Mouse (Mus musculus) heart, embryonic 11.5 days (tissue): ENCODE measurements around the gene Gstp2. TPM values are rescaled to one million over a fixed set of nuclear protein-coding genes. Genes with fewer than 3 reads are reported as not detected.

Experiments
- ATAC-seq: fragments of 200-750 bp; cut with Nextera tagmentation; replicated peaks from 2 replicates; pipeline ENCODE4 v1.8.0; 2017; ENCODE audit warnings: moderate library complexity; ENCODE audit not compliant: insufficient number of reproducible peaks, low FRiP score, low TSS enrichment
- H3K27ac ChIP-seq: fragments of 300-500 bp; sonication (generic); 2 replicates; pipeline ENCODE4 v1.5.1; 2014; ENCODE audit warnings: mild to moderate bottlenecking, low read depth, low read length
- H3K27me3 ChIP-seq: fragments of 300-500 bp; sonication (generic); 2 replicates; pipeline ENCODE4 v1.6.1; 2014; ENCODE audit warnings: mild to moderate bottlenecking, low read length, mixed read lengths; ENCODE audit not compliant: control insufficient read depth, insufficient read depth
- H3K36me3 ChIP-seq: fragments of 300-500 bp; sonication (generic); 2 replicates; pipeline ENCODE4 v1.6.1; 2014; ENCODE audit warnings: mild to moderate bottlenecking, low read length, moderate library complexity, mixed read lengths; ENCODE audit not compliant: control insufficient read depth, insufficient read depth
- H3K4me1 ChIP-seq: fragments of 300-500 bp; sonication (generic); 2 replicates; pipeline ENCODE4 v1.6.1; 2014; ENCODE audit warnings: low read length; ENCODE audit not compliant: control insufficient read depth, insufficient read depth
- H3K4me2 ChIP-seq: fragments of 300-500 bp; sonication (generic); 2 replicates; pipeline ENCODE4 v1.6.1; 2014; ENCODE audit warnings: mild to moderate bottlenecking, moderate library complexity
- H3K4me3 ChIP-seq: fragments of 300-500 bp; sonication (generic); 2 replicates; pipeline ENCODE4 v1.5.1; 2014; ENCODE audit warnings: low read depth, low read length
- H3K9ac ChIP-seq: fragments of 300-500 bp; sonication (generic); 2 replicates; pipeline ENCODE4 v1.6.1; 2014; ENCODE audit warnings: mild to moderate bottlenecking, low read depth, low read length, moderate library complexity
- H3K9me3 ChIP-seq: fragments of 300-500 bp; sonication (generic); replicated peaks from 2 replicates; pipeline ENCODE4 v1.6.1; 2016; ENCODE audit warnings: low read length; ENCODE audit not compliant: control insufficient read depth
- WGBS: fragments of 180-500 bp; shearing (Covaris S2); extraction: QIAGEN DNeasy Blood & Tissue Kit; methylation state at CpG from one replicate; pipeline ENCODE4 v1.1.7; 2014; ENCODE audit not compliant: insufficient replicate concordance; 5-methylcytosine and 5-hydroxymethylcytosine counted together
- polyA plus RNA-seq: library from polyadenylated mRNA; unstranded; fragments of >200 nt; fragmentation: Nextera tagmentation; extraction: Ambion mirVana; gene quantifications from 2 replicates; pipeline ENCODE4 v1.2.1, GENCODE M21; 2014

Gene Gstp2
- polyA plus RNA-seq, 1 experiment from 2014 or later: 3.4 TPM

DNA sequence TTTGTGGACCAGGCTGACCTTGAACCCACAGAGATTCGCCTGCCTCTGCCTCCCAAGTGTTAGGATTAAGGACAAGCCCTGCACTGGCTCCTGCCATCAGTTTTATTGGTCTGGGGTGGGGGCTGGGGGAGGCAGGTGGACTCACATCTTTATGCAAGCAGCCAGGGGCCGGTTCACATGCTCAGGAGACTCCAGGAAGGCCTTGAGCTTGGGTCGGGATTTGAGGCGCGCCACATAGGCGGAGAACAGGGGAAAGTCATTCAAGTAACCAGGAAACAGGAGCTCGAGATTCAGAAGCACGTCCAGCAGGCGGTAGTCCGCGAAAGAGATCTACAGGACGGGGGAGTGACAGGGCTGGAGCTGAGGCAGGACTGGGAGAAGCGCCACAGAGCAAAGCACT, 11.6 kb upstream of the Gstp2 start:
- H3K27me3 ChIP-seq: no peaks in the 10 kb centered on the region
- 79% methylated on average over 13 of the region's 13 CpGs for whole genome bisulfite sequencing
- H3K4me1 ChIP-seq: peaks cover 11% of the 10 kb centered on the region; the same call in 1 of the 2 replicates
- no peak overlapping the region for H3K27ac ChIP-seq
- no peaks in the 10 kb centered on the region for H3K36me3 ChIP-seq
- no peak for ATAC-seq
- H3K9me3 ChIP-seq: no peaks in the 10 kb centered on the region
- H3K4me3 ChIP-seq: no peak overlapping the region
- H3K4me2 ChIP-seq: no peak overlapping the region
- H3K9ac ChIP-seq: no peak overlapping the region

- WGBS: 40% methylated on average over 4 of the region's 4 CpGs
- no peak overlapping the region for H3K4me3 ChIP-seq
- no peaks in the 10 kb centered on the region for H3K36me3 ChIP-seq
- no peak overlapping the region for H3K27ac ChIP-seq
- no peak overlapping the region for H3K9ac ChIP-seq
- no peak overlapping the region for H3K4me2 ChIP-seq
- H3K4me1 ChIP-seq: peaks cover 11% of the 10 kb centered on the region; the same call in 1 of the 2 replicates
- no peaks in the 10 kb centered on the region for H3K27me3 ChIP-seq
- ATAC-seq: no peak
- no peaks in the 10 kb centered on the region for H3K9me3 ChIP-seq
Observed at GRCm38 (mm10) chr19:4056727-4057126, 10.9 kb upstream of the Gstp2 start.

- 50% methylated on average over 15 of the region's 15 CpGs for WGBS
- Histone ChIP-seq H3K27me3 (no peaks in the 10 kb centered on the region), H3K27ac (no peak overlapping the region), H3K4me1 (peaks cover 11% of the 10 kb centered on the region; the same call in 1 of the 2 replicates), H3K4me2 (no peak overlapping the region), H3K9ac (no peak overlapping the region), H3K4me3 (no peak overlapping the region), H3K36me3 (no peaks in the 10 kb centered on the region), H3K9me3 (no peaks in the 10 kb centered on the region)
- no peak for ATAC-seq
Observed at GRCm38 (mm10) chr19:4055947-4056693, 10.3 kb upstream of the Gstp2 start.

- peaks cover 11% of the 10 kb centered on the region; the same call in 1 of the 2 replicates for H3K4me1 ChIP-seq
- ATAC-seq: no peak
- no peak overlapping the region for H3K4me2 ChIP-seq
- no peak overlapping the region for H3K27ac ChIP-seq
- H3K9me3 ChIP-seq: no peaks in the 10 kb centered on the region
- no peak overlapping the region for H3K4me3 ChIP-seq
- 65% methylated on average over 8 of the region's 8 CpGs for WGBS
- H3K36me3 ChIP-seq: no peaks in the 10 kb centered on the region
- H3K9ac ChIP-seq: no peak overlapping the region
- H3K27me3 ChIP-seq: no peaks in the 10 kb centered on the region
Observed at GRCm38 (mm10) chr19:4055216-4055946, 9.6 kb upstream of the Gstp2 start.

GRCm38 (mm10) chr19:4054613-4055012, 8.8 kb upstream of the Gstp2 start:
- Histone ChIP-seq H3K4me2 (no peak overlapping the region), H3K4me3 (no peak overlapping the region), H3K27ac (no peak overlapping the region), H3K36me3 (no peaks in the 10 kb centered on the region), H3K9ac (no peak overlapping the region), H3K9me3 (no peaks in the 10 kb centered on the region), H3K27me3 (no peaks in the 10 kb centered on the region), H3K4me1 (peaks cover 11% of the 10 kb centered on the region; the same call in 1 of the 2 replicates)
- WGBS: 81% methylated on average over 5 of the region's 5 CpGs
- ATAC-seq: no peak

DNA sequence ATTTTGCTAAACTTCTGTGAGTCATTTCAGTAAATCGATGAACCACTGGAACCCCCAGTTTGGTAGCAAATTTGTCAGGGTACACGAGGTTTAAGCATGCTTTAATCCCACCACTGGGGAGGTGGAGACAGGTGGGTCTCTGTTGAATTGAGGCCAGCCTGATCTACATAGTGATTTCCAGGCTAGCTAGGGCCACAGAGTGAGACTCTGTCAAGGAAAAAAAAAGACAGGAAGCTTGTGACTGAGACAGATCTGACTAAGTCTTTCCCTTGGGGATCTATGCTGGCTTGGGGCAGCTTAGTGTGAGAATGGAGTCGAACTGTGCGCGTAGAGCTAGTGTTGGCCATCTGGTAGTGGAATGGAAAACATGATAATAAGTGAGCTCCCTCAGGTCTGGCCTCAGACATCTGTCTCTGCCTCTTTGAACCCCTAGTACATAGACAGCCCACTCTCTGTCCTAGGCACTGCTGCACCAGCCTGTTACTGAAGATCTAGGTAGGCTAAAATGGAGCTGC, 6.8 kb upstream of the Gstp2 start:
- Histone ChIP-seq H3K36me3 (no peaks in the 10 kb centered on the region), H3K9ac (no peak overlapping the region; the same call in 1 of the 2 replicates), H3K9me3 (no peaks in the 10 kb centered on the region), H3K27ac (no peak overlapping the region), H3K4me1 (peaks cover 11% of the 10 kb centered on the region; the same call in 1 of the 2 replicates), H3K27me3 (no peaks in the 10 kb centered on the region), H3K4me2 (no peak overlapping the region), H3K4me3 (no peak overlapping the region)
- 75% methylated on average over 5 of the region's 5 CpGs for WGBS
- no peak for ATAC-seq

DNA sequence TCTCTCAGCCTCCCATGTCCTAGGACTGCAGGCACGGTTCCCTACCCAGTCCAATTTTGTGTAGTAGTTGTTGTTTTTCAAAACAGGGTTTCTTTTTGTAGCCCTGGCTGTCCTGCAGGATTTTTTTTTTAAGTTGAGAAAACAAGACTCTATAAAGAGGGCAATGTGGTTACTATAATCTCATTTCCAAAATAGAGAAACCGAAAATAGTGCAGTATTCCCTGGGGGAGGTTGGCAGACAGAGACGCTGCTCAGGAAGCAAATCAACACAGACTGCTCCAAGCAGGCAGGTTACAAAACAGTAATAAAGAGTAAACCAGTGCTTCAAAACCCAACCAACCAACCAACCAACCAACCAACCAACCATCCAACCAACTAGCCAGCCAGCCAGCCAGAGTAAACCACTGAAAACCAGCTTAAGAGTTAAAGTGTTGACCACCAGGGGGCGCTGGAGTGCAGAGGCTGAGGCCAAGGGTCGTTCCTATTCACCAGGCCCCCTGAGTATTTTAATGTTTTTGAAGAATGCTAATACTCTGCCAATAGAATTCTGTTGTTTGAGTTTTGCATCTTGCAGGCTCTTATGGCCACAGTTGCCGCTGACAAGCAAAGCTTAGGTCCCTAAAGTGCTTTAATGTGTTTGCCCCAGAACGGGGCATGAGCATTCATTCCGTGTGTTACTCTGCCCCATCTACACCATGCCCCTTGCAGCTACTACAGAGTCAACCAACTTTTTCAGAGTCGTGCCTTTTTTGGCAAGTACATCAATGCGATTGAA, 6.1 kb upstream of the Gstp2 start:
- Histone ChIP-seq H3K36me3 (no peaks in the 10 kb centered on the region), H3K4me2 (no peak overlapping the region), H3K9ac (no peak overlapping the region), H3K27me3 (no peaks in the 10 kb centered on the region), H3K27ac (no peak overlapping the region), H3K4me1 (peaks cover 11% of the 10 kb centered on the region; the same call in 1 of the 2 replicates), H3K9me3 (no peaks in the 10 kb centered on the region), H3K4me3 (no peak overlapping the region)
- WGBS: 51% methylated on average over 10 of the region's 10 CpGs
- no peak for ATAC-seq

DNA sequence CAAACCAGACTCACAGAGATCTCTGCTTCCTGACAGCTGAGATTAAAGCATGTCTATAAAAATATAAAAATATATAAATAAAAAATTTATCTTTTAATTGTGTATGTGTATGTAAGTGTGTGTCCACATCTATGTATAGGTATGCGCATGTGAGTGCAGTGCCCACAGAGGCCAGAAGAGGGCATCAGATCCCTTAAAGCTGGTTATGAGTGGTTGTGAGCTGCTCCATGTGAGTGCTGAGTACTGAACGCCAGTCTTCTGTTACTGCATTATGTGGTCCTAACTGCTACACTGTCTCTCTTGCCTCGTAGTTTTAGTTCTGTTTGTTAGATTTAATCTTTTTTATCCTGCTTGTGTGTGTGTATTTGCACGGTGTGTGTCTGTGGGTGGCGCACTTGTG, 5.2 kb upstream of the Gstp2 start:
- H3K4me2 ChIP-seq: no peak overlapping the region
- no peaks in the 10 kb centered on the region for H3K9me3 ChIP-seq
- H3K4me1 ChIP-seq: peaks cover 4% of the 10 kb centered on the region; the same call in 1 of the 2 replicates
- no peak overlapping the region for H3K27ac ChIP-seq
- H3K27me3 ChIP-seq: no peaks in the 10 kb centered on the region
- no peaks in the 10 kb centered on the region for H3K36me3 ChIP-seq
- WGBS: 90% methylated on average over 5 of the region's 5 CpGs
- no peak for ATAC-seq
- H3K9ac ChIP-seq: no peak overlapping the region
- no peak overlapping the region for H3K4me3 ChIP-seq
